Mouse (Mus musculus): ENCODE results near the gene 9130023H24Rik.

Gene 9130023H24Rik

GRCm38 (mm10) chr7:128237927-128238778 is at the start of gene 9130023H24Rik:
TSS of gene 9130023H24Rik (minus strand) at chr7:128238031.
- DNase-seq (ENCODE audit: low read depth) = peak; percentile 99

GRCm38 (mm10) chr7:128285060-128285459 is 47.2 kb upstream of the 9130023H24Rik start:
- DNase-seq (ENCODE audit: low read depth) = no peak

GRCm38 (mm10) chr7:128284047-128284446 is 46.2 kb upstream of the 9130023H24Rik start:
- no peak for DNase-seq (ENCODE audit: low read depth)

- DNase-seq (ENCODE audit: low read depth) = no peak
Measured at GRCm38 (mm10) chr7:128282532-128283244, 44.9 kb upstream of the 9130023H24Rik start.

- no peak for DNase-seq (ENCODE audit: low read depth)
Measured at GRCm38 (mm10) chr7:128281765-128282164, 43.9 kb upstream of the 9130023H24Rik start.

GRCm38 (mm10) chr7:128279750-128280149 is 41.9 kb upstream of the 9130023H24Rik start:
- no peak for DNase-seq (ENCODE audit: low read depth)

- no peak for DNase-seq (ENCODE audit: low read depth)
Measured at GRCm38 (mm10) chr7:128276051-128276450, 38.2 kb upstream of the 9130023H24Rik start.

GRCm38 (mm10) chr7:128271496-128271895 is 33.7 kb upstream of the 9130023H24Rik start:
- DNase-seq (ENCODE audit: low read depth) = no peak

GRCm38 (mm10) chr7:128270431-128270850 is 32.6 kb upstream of the 9130023H24Rik start:
- no peak for DNase-seq (ENCODE audit: low read depth)

GRCm38 (mm10) chr7:128267813-128268212 is 30.0 kb upstream of the 9130023H24Rik start:
- no peak for DNase-seq (ENCODE audit: low read depth)

- DNase-seq (ENCODE audit: low read depth) = no peak
Measured at GRCm38 (mm10) chr7:128267391-128267790, 29.6 kb upstream of the 9130023H24Rik start.

GRCm38 (mm10) chr7:128266056-128266455 is 28.2 kb upstream of the 9130023H24Rik start:
- no peak for DNase-seq (ENCODE audit: low read depth)

GRCm38 (mm10) chr7:128265411-128265810 is 27.6 kb upstream of the 9130023H24Rik start, which contains the start of gene Slc5a2:
TSS of gene Slc5a2 (plus strand) at chr7:128265657.
- DNase-seq (ENCODE audit: low read depth) = no peak

- DNase-seq (ENCODE audit: low read depth) = peak; percentile 16
Measured at GRCm38 (mm10) chr7:128256783-128257334, 19.0 kb upstream of the 9130023H24Rik start.

- no peak for DNase-seq (ENCODE audit: low read depth)
Measured at GRCm38 (mm10) chr7:128255757-128256156, 17.9 kb upstream of the 9130023H24Rik start.

- no peak for DNase-seq (ENCODE audit: low read depth)
Measured at GRCm38 (mm10) chr7:128254978-128255377, 17.1 kb upstream of the 9130023H24Rik start.

- DNase-seq (ENCODE audit: low read depth) = peak; percentile 42
Measured at GRCm38 (mm10) chr7:128252609-128253008, 14.8 kb upstream of the 9130023H24Rik start.

GRCm38 (mm10) chr7:128251946-128252345 is 14.1 kb upstream of the 9130023H24Rik start:
- no peak for DNase-seq (ENCODE audit: low read depth)

GRCm38 (mm10) chr7:128249998-128250397 is 12.2 kb upstream of the 9130023H24Rik start:
- DNase-seq (ENCODE audit: low read depth) = no peak

GRCm38 (mm10) chr7:128248081-128249042 is 10.5 kb upstream of the 9130023H24Rik start:
- no peak for DNase-seq (ENCODE audit: low read depth)

- peak; percentile 94 for DNase-seq (ENCODE audit: low read depth)
Measured at GRCm38 (mm10) chr7:128247443-128247842, 9.6 kb upstream of the 9130023H24Rik start.
